Mouse (Mus musculus) CH12.LX (cell line): ENCODE data around the gene B2m. TPM values are rescaled to one million over a fixed set of nuclear protein-coding genes. Genes with fewer than 3 reads are reported as not detected.

Source experiments
- DNase-seq: peaks from one replicate; pipeline ENCODE4 v3.0.0-alpha.2; 2013; ENCODE audit errors: extremely low read depth
- H3K27ac ChIP-seq: 2 replicates; pipeline ENCODE4 v1.5.1; 2012; ENCODE audit warnings: low read depth, mild to moderate bottlenecking, control low read depth, moderate library complexity; ENCODE audit not compliant: insufficient read depth
- H3K27me3 ChIP-seq: replicated peaks from 2 replicates; pipeline ENCODE3; 2012; ENCODE audit warnings: inconsistent platforms
- H3K36me3 ChIP-seq, 2 experiments: replicated peaks in 1 of 2; 2 replicates each; pipeline versions ENCODE3 to v1.6.1; 2012; ENCODE audit warnings: inconsistent platforms in 1 of 2, low read length in 1 of 2, mild to moderate bottlenecking in 1 of 2, mixed read lengths in 1 of 2, moderate library complexity in 1 of 2; ENCODE audit not compliant: control insufficient read depth in 1 of 2, insufficient read depth in 1 of 2
- H3K4me1 ChIP-seq, 2 experiments: 2 replicates each; pipeline ENCODE4 v1.6.1; 2012; ENCODE audit warnings: inconsistent platforms in 1 of 2, moderate library complexity in 1 of 2; ENCODE audit not compliant: insufficient read depth in 2 of 2, control insufficient read depth in 1 of 2
- H3K4me2 ChIP-seq: 2 replicates; pipeline ENCODE4 v1.6.1; 2012; ENCODE audit warnings: low read depth, mild to moderate bottlenecking, control low read depth; ENCODE audit not compliant: poor library complexity, insufficient read depth, severe bottlenecking
- H3K4me3 ChIP-seq, 3 experiments: fragments of 150-350 bp in 1 of 3; sonication (generic) in 1 of 3; replicated peaks in 1 of 3; 2 replicates each; pipeline versions ENCODE3 to v1.5.1; 2011 to 2012; ENCODE audit warnings: low read depth in 2 of 3, low read length in 2 of 3, mild to moderate bottlenecking in 2 of 3, moderate library complexity in 2 of 3, control low read depth in 1 of 3, improper control_type of control experiment in 1 of 3, inconsistent platforms in 1 of 3, mixed read lengths in 1 of 3; ENCODE audit not compliant: poor library complexity in 1 of 3
- H3K79me2 ChIP-seq: replicated peaks from 2 replicates; pipeline ENCODE4 v1.6.1; 2012; ENCODE audit warnings: mild to moderate bottlenecking, moderate library complexity; ENCODE audit not compliant: control insufficient read depth, poor library complexity, insufficient read depth, severe bottlenecking; ENCODE audit errors: extremely low read depth
- H3K9ac ChIP-seq: 2 replicates; pipeline ENCODE4 v1.6.1; 2012; ENCODE audit warnings: low read depth, mild to moderate bottlenecking, control low read depth, moderate library complexity; ENCODE audit not compliant: insufficient read depth
- H3K9me3 ChIP-seq: replicated peaks from 2 replicates; pipeline ENCODE3; 2012; ENCODE audit warnings: low read length, inconsistent platforms, mixed read lengths
- CTCF ChIP-seq, 2 experiments: IDR thresholded peaks in 1 of 2; conservative IDR thresholded peaks in 1 of 2; 2 replicates each; pipeline ENCODE4 v1.5.1; 2011 to 2012; ENCODE audit warnings: low read depth in 2 of 2, low read length in 2 of 2, improper control_type of control experiment in 1 of 2, inconsistent platforms in 1 of 2, mild to moderate bottlenecking in 1 of 2, moderate library complexity in 1 of 2
- EP300 ChIP-seq: IDR thresholded peaks from 2 replicates; pipeline ENCODE4 v1.6.1; 2011; ENCODE audit warnings: low read length, improper control_type of control experiment
- KAT2A ChIP-seq: IDR thresholded peaks from 2 replicates; pipeline ENCODE4 v1.6.1; 2012; ENCODE audit warnings: low read length, improper control_type of control experiment, inconsistent platforms; ENCODE audit not compliant: insufficient replicate concordance
- MAZ ChIP-seq: IDR thresholded peaks from 2 replicates; pipeline ENCODE4 v1.6.1; 2012; ENCODE audit warnings: low read depth, mild to moderate bottlenecking, inconsistent platforms, low read length, improper control_type of control experiment, moderate library complexity
- MEF2A ChIP-seq: IDR thresholded peaks from 2 replicates; pipeline ENCODE4 v1.6.1; 2014; ENCODE audit warnings: low read depth, mild to moderate bottlenecking, inconsistent platforms, low read length, improper control_type of control experiment, borderline replicate concordance
- NELFE ChIP-seq: IDR thresholded peaks from 2 replicates; pipeline ENCODE4 v1.6.1; 2011; ENCODE audit warnings: low read depth, low read length, improper control_type of control experiment
- NRF1 ChIP-seq: IDR thresholded peaks from 2 replicates; pipeline ENCODE4 v1.6.1; 2014; ENCODE audit warnings: low read depth, mild to moderate bottlenecking, inconsistent platforms, low read length, improper control_type of control experiment, moderate library complexity
- POLR2A ChIP-seq: IDR thresholded peaks from 2 replicates; pipeline ENCODE4 v1.6.1; 2011; ENCODE audit warnings: low read depth, mild to moderate bottlenecking, improper control_type of control experiment, low read length
- RAD21 ChIP-seq: IDR thresholded peaks from 2 replicates; pipeline ENCODE4 v1.6.1; 2011; ENCODE audit warnings: low read depth, mild to moderate bottlenecking, low read length, improper control_type of control experiment, moderate library complexity
- SMC3 ChIP-seq: IDR thresholded peaks from 2 replicates; pipeline ENCODE4 v1.6.1; 2011; ENCODE audit warnings: low read depth, low read length, improper control_type of control experiment
- USF1 ChIP-seq: IDR thresholded peaks from 2 replicates; pipeline ENCODE4 v1.6.1; 2014; ENCODE audit warnings: low read depth, mild to moderate bottlenecking, inconsistent platforms, low read length, improper control_type of control experiment
- dilution Hi-C: fragments of 300-500 bp; cut with MboI; formaldehyde crosslinking; loops from 2 replicates; pipeline ENCODE4 v1.14.3; 2020; ENCODE audit warnings: low sequenced_read_pairs; ENCODE audit not compliant: extremely low pct_unique_long_range_greater_than_20kb, extremely low pct_ligation_motif_present
- in situ Hi-C: fragments of 300-500 bp; cut with MboI; formaldehyde crosslinking; loops from 3 replicates; pipeline ENCODE4 v1.14.3; 2019; ENCODE audit warnings: low sequenced_read_pairs, low pct_ligation_motif_present, low pct_unique_long_range_greater_than_20kb, mixed read lengths
- polyA plus RNA-seq: library from polyadenylated mRNA; unstranded; fragments of >175 nt; gene quantifications from 2 replicates; pipeline ENCODE4 v1.2.1, GENCODE M21; 2012; ENCODE audit warnings: low read depth; ENCODE audit not compliant: insufficient read length
- total RNA-seq, 2 experiments: library from RNA; depleted of rRNA; stranded (reverse); fragments of 300-350 nt in 1 of 2; fragments of >200 nt in 1 of 2; gene quantifications; 2 replicates each; pipeline ENCODE4 v1.2.3; 2012 to 2014

Gene B2m
- total and polyA plus RNA-seq, 3 experiments = 1,509 to 1,954 (median 1,919) TPM

DNA sequence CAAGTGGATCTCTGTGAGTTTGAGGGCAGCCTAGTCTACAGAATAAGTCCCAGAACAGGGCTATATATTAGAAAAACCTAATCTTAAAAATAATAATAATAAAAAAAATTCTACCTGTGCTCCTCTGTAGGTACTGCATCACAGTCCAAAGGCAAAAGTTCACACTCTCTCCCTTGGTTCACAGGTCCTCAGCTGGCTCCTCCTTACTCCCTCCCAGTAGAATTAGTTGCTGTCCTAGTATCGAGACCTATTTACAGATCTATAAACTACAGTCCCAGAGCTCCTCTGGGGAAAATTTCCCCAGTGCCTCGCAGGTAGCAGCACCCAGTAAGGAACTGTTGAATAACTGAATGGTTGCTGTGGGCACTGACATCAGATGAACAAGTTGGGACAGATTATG lies 6.7 kb upstream of the B2m start:
- peaks cover 10 to 20% of the 10 kb centered on the region in 2 experiments; a peak in 3 of 4 replicates for H3K4me1 ChIP-seq
- H3K79me2 ChIP-seq = no peaks in the 10 kb centered on the region
- no peak overlapping the region for H3K4me2 ChIP-seq
- in situ Hi-C loops = no loop called here
- DNase-seq = no peak
- no peak overlapping the region for H3K4me3 ChIP-seq
- no peak for TF ChIP-seq MEF2A
- TF ChIP-seq USF1 = no peak
- TF ChIP-seq MAZ = no peak
- TF ChIP-seq, all 38 proteins: peak for 0
- H3K9me3 ChIP-seq = peaks cover 3% of the 10 kb centered on the region
- H3K27ac ChIP-seq = no peak overlapping the region
- dilution Hi-C loops = no loop called here
- H3K27me3 ChIP-seq = no peaks in the 10 kb centered on the region
- H3K9ac ChIP-seq = no peak overlapping the region
- no peaks in the 10 kb centered on the region for H3K36me3 ChIP-seq

DNA sequence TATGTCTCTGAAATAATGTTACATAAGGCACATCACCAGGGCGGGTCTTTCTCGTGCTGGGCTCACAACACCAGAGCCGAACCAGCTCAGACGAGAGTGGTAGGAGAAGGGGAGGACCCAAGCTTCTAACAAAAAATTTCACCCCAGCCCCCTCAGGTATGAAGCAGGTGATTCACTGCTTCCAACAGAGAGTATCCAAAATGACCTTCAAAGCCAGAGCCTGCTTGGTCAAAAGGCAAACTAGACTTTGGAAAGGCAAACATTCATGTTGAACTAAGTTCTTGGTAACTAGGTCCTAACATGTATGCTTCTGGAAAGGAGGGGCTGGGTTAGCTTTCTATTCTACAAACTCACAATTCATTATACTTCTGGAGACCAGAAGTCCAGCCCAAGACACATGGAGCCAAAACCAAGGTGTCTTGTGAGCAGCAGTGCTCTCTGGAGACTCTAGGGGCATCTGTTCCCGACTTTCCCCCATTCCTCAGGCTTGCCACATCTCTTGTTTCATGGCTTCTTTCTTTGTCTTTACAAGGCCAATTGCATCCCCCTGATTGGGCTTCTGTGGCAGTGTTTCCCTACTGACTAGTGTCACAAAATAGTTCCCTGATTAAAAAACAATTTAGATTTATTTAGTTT lies 6.0 kb upstream of the B2m start:
- dilution Hi-C loops (no loop called here), in situ Hi-C loops (no loop called here)
- DNase-seq = no peak
- Histone ChIP-seq H3K79me2 (no peaks in the 10 kb centered on the region), H3K9ac (no peak overlapping the region), H3K36me3 (no peaks in the 10 kb centered on the region), H3K4me3 (no peak overlapping the region), H3K4me2 (no peak overlapping the region), H3K9me3 (peaks cover 2% of the 10 kb centered on the region), H3K4me1 (peaks cover 10 to 20% of the 10 kb centered on the region in 2 experiments; a peak in 3 of 4 replicates), H3K27ac (no peak overlapping the region), H3K27me3 (no peaks in the 10 kb centered on the region)
- no peak; the same call in none of the 2 replicates for TF ChIP-seq RAD21
- TF ChIP-seq CTCF (conservative IDR thresholded peaks at IDR 0.05 in 1 of 2, IDR thresholded peaks at IDR 0.05 in 1 of 2; ENCODE audit: low read depth in 2 of 2, low read length in 2 of 2) = peak in 1 of 2 experiments; percentile 42; a peak in 2 of 4 replicates
- TF ChIP-seq NELFE = no peak
- no peak for TF ChIP-seq EP300
- no peak for TF ChIP-seq KAT2A
- TF ChIP-seq SMC3 = no peak
- TF ChIP-seq NRF1 = no peak
- TF ChIP-seq MAZ = no peak
- TF ChIP-seq USF1 = no peak

DNA sequence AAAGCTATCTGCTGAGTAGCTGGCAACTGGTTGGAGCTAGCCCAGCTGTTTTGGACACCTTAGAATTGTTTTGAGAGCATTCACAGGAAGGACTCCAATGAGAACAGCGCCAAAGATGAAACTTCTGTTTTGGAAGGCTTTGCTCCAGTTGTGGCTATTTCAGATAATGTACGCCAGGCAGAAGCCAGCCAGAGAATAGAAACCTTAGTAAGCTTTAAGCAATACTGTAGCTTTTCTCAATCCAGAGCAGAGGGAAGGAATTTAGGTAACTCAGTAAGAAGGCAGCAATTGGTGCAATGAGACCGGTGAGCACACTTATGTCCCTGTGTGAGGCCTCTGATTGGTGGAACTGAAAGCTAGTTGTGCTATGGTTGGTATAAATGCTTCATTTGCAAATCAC lies 4.4 kb upstream of the B2m start:
- Histone ChIP-seq H3K27ac (no peak overlapping the region), H3K4me2 (no peak overlapping the region), H3K9ac (no peak overlapping the region), H3K79me2 (peaks cover 6% of the 10 kb centered on the region), H3K36me3 (no peaks in the 10 kb centered on the region), H3K4me3 (no peak overlapping the region)
- no peak for DNase-seq
- TF ChIP-seq POLR2A = no peak
- TF ChIP-seq, all 38 proteins: peak for 0
- in situ Hi-C loops (no loop called here), dilution Hi-C loops (no loop called here)
- H3K4me1 ChIP-seq = peaks cover 4 to 19% of the 10 kb centered on the region in 2 experiments; a peak in 3 of 4 replicates
- no peaks in the 10 kb centered on the region for H3K9me3 ChIP-seq
- H3K27me3 ChIP-seq = no peaks in the 10 kb centered on the region
